9 mouse cellular contexts compared by ENCODE assay signal in the genomic region with DNA sequence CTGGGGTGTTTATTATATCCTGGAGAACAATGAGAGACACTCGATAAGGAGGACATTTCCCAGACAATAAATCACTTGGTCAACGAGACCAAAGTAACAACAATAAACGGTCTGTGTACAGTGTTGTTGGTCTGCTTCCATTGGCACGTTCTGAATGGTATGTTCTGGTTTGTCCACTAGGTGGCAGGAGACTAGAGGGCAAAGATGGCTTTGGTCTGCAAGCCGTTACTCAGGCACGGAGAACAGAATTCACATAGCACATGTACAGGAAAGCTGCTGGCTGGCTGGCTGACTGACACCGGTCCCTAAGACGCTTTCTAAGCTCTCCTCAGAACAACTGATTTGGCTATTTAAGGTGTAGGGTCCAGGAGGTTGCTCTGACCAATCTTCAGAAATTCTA.
DNase-seq lines count a peak whose midpoint lies in the region; ATAC-seq and TF ChIP-seq lines count a peak whose summit lies in the region.
"Had no signal": no experiment of that assay in that cellular context is flagged by ENCODE, and none has a peak within 500 bp of the region (broad histone marks: within the 10 kb centered on the region; RNA-seq: fewer than 3 reads in every experiment).

No protein-coding gene starts in this region.

- no peaks in the 10 kb centered on the region for H3K36me3 ChIP-seq in hindbrain, embryonic 16.5 days (ENCODE audit: control insufficient read depth, insufficient read depth, low read length)
- no peaks in the 10 kb centered on the region for H3K36me3 ChIP-seq in midbrain, embryonic 16.5 days (ENCODE audit: control insufficient read depth, insufficient read depth, low read length)
- no peaks in the 10 kb centered on the region for H3K36me3 ChIP-seq in testis, adult 2 months (ENCODE audit: control insufficient read depth, insufficient read depth, low read length)

- intact Hi-C loops in left cerebral cortex, postnatal 10 days (cut with DNase I): loop anchor here (10.0 kb wide), 1 partner anchor 50 kb away; no protein-coding TSS in a partner anchor

- no peak overlapping the region for H3K4me2 ChIP-seq in hindbrain, embryonic 16.5 days (ENCODE audit: low read length)
- no peak overlapping the region for H3K4me2 ChIP-seq in midbrain, embryonic 16.5 days (ENCODE audit: low read length)

- peaks cover 18% of the 10 kb centered on the region for H3K4me1 ChIP-seq in hindbrain, embryonic 16.5 days (ENCODE audit: control insufficient read depth, insufficient read depth, low read depth, low read length)
- peaks cover 22% of the 10 kb centered on the region for H3K4me1 ChIP-seq in midbrain, embryonic 16.5 days (ENCODE audit: control insufficient read depth, insufficient read depth, low read length)
- peaks cover 9% of the 10 kb centered on the region for H3K4me1 ChIP-seq in testis, adult 2 months (ENCODE audit: control insufficient read depth, insufficient read depth, low read length)

- H3K27ac ChIP-seq in hindbrain, embryonic 16.5 days (ENCODE audit: low read depth, low read length): no peak overlapping the region
- H3K27ac ChIP-seq in midbrain, embryonic 16.5 days (ENCODE audit: low read length): no peak overlapping the region
- no peak overlapping the region for H3K27ac ChIP-seq in testis, adult 2 months (ENCODE audit: control insufficient read depth, insufficient read depth, low read depth, low read length)

- no peaks in the 10 kb centered on the region for H3K27me3 ChIP-seq in hindbrain, embryonic 16.5 days (replicated peaks; ENCODE audit: control insufficient read depth, insufficient read depth, low read length)
- no peaks in the 10 kb centered on the region for H3K27me3 ChIP-seq in midbrain, embryonic 16.5 days (ENCODE audit: control insufficient read depth, insufficient read depth, low read depth, low read length)
- H3K27me3 ChIP-seq in testis, adult 2 months (ENCODE audit: control insufficient read depth, insufficient read depth, low read length): no peaks in the 10 kb centered on the region

- no peak overlapping the region for H3K4me3 ChIP-seq in hindbrain, embryonic 16.5 days (ENCODE audit: low read length)
- no peak overlapping the region for H3K4me3 ChIP-seq in midbrain, embryonic 16.5 days (ENCODE audit: low read depth, low read length)
- H3K4me3 ChIP-seq in testis, adult 2 months (ENCODE audit: control insufficient read depth, low read depth, low read length): no peak overlapping the region
- H3K4me3 ChIP-seq: erythroblast, embryonic 14.5 days had no signal

- TF ChIP-seq POLR2A in testis, adult 2 months (IDR thresholded peaks at IDR 0.05; ENCODE audit: control insufficient read depth, low read depth, low read length): no peak

- peak; percentile 77 to 83 for DNase-seq in right cerebral cortex, adult 2 months (ENCODE audit: low spot score in 2 of 2)
- no peak for DNase-seq in right cerebral cortex, postnatal 4 days
- DNase-seq in brain, adult 2 months (ENCODE audit: low read depth, low spot score): peak; percentile 94
- peak; percentile 72 to 75 for DNase-seq in left cerebral cortex, postnatal 10 days (ENCODE audit: extremely low spot score in 1 of 2, low spot score in 2 of 2)

- no peaks in the 10 kb centered on the region for H3K9me3 ChIP-seq in hindbrain, embryonic 16.5 days (ENCODE audit: control insufficient read depth, low read length)
- H3K9me3 ChIP-seq in midbrain, embryonic 16.5 days (replicated peaks; ENCODE audit: control insufficient read depth, low read length, poor library complexity, severe bottlenecking): no peaks in the 10 kb centered on the region

- ATAC-seq in erythroblast, adult 5-6 weeks (replicated peaks; ENCODE audit: low FRiP score, poor library complexity, severe bottlenecking): 0 out of 2 replicates have a peak, but pooled peaks have one; percentile 68
- ATAC-seq in hindbrain, embryonic 16.5 days: peak; percentile 59
- ATAC-seq in midbrain, embryonic 16.5 days: peak; percentile 44; the same call in 1 of the 2 replicates

- TF ChIP-seq CTCF in testis, adult 2 months (IDR thresholded peaks at IDR 0.05; ENCODE audit: control insufficient read depth, insufficient read depth, insufficient replicate concordance, low read depth, low read length): peak; percentile 70; the same call in 1 of the 2 replicates

- 12% methylated on average over 8 of the region's 8 CpGs for WGBS in hindbrain, embryonic 16.5 days
- WGBS in midbrain, embryonic 16.5 days: 22% methylated on average over 8 of the region's 8 CpGs

- no peak overlapping the region for H3K9ac ChIP-seq in hindbrain, embryonic 16.5 days (ENCODE audit: low read depth, low read length)
- no peak overlapping the region for H3K9ac ChIP-seq in midbrain, embryonic 16.5 days (ENCODE audit: low read depth, low read length)
